Mouse (Mus musculus) adrenal gland, postnatal 14 days (tissue): ENCODE measurements around the gene Fcgrt. TPM values are rescaled to one million over a fixed set of nuclear protein-coding genes. Genes with fewer than 3 reads are reported as not detected.
A peak's percentile ranks its signal among the peaks of the same experiment; 100 is the strongest.

Source experiments
- DNase-seq: peaks from one replicate; pipeline ENCODE4 v3.0.0; 2021; ENCODE audit warnings: mixed read lengths
- microRNA-seq, 2 experiments: library from miRNA; unstranded; fragments of <30 nt; microRNA quantifications; one replicate each; pipeline ENCODE4 v1.2.0; 2021
- total RNA-seq: library from RNA; stranded (reverse); gene quantifications from 2 replicates; pipeline ENCODE4 v1.2.3, GENCODE M21; 2021

Fcgrt gene
- total RNA-seq, 1 experiment from 2014 or later = 138 TPM

GRCm38 (mm10) chr7:45056329-45056971, 47.2 kb downstream of the Fcgrt start:
- DNase-seq = no peak

DNA sequence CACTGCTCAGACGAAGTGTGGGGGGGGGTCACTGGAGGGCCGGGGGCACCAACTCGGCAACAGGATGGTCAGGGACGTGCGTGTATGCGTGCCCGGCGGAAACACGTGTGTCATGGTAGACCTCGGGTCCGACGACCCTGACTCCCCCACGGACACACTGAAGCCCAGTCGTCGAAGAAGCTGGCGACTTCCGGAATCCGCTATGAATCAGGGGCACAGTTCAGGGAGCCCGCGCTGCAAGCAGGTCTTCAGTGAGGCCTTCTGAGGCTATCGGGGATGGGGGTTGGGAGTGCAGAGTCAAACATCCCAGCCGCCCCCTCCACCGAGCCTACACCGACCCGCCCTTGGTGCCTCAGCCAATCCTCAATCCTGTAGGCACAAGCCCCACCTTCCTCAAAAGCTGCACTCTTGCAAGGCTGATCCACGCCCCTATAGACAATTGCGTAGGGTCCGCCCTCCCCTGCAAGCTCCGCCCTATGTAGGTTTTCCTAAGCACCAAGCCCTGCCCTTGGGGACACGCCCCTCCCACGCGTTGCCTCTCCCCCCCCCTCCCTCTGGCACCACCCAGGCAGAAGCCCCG, 49.6 kb downstream of the Fcgrt start:
- peak; percentile 97 for DNase-seq

- DNase-seq = peak; percentile 85
Observed at GRCm38 (mm10) chr7:45053117-45053930, 50.3 kb downstream of the Fcgrt start.

DNA sequence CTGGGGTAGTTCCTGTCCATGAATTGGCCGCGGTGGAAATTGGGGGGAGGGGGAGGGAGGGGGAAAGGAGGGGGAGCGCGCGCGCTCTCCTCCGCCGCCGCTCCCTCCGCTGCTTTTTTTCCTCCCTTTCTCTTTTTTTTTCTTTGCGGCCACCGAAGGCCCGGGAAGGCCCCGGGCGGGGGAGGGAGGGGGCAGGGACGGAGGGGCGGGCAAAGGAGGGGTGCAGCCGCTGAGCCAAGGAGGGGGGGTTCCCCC, 50.9 kb downstream of the Fcgrt start, which contains the start of gene Prr12:
Gene Prr12, minus strand, starts transcription at position 20 of the 255 bp plus-strand sequence.
- no peak for DNase-seq

DNA sequence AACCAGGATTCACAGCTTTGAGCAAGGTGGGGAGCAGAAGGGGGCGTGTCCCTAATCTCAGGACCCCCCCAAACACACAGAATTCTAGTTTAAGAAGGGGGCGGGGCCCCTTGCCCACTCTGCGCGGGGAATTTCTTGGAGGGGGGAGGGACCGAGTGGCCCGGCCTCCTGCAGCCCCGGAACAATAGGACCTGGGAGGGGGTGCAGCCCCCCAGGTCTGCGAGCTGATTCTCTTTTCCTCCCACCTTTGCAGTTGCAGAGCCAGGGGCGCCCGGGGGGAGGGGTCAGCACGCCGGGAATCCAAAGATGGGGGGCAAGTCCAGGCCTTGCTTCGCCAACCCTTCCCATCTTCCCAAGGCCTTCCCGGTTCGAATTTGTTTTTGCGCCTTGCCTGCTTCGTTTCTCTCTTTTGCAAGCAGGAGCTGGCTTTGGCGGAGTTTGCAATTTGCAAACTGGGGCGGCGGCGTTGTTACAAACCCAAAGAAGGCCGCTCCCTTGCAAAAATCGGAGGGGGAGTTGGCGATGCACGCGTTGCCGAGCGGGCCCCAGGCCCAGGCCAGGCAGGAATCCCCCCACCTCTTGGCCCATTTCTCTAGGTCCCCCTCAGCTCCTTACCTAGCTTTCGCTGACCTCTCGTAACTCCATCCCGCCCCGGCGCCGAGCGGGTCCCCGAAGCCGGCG, 51.3 kb downstream of the Fcgrt start:
- DNase-seq = peak; percentile 60

- no peak for DNase-seq
Observed at GRCm38 (mm10) chr7:45051601-45051974, 52.1 kb downstream of the Fcgrt start.

DNA sequence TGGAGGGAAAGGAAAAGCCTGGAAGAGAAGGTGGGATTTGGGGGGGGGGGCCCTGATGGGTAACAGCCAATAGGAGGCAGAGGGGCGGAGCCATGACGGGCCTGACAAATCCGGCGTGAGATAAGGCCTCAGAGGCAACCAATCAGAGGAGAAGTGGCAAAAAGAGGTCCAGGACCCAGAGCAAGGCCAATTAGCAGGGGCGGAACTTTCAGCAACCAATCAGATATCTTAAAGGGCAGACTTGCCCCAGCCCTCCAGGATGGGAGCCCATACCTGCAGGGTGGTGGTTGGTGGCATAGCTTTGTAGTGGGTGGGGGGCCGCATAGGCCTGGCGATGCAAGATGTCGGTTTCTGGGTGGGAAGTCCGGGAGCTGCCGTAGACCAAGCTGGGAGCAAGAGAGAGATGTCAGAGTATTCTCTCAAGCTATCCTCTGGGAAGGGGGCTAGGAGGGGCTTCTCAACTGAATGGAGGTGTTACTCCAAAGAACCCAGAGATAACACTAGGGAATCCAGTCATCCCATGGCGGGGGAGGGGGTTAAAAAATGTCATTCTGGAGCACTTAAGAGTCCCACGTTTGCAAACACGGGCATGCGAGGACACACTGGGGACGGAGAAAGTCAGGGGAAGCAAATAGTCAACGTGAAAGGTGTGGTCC, 52.6 kb downstream of the Fcgrt start:
- DNase-seq = peak; percentile 91

GRCm38 (mm10) chr7:45048923-45049657, 54.6 kb downstream of the Fcgrt start:
- DNase-seq = no peak

DNA sequence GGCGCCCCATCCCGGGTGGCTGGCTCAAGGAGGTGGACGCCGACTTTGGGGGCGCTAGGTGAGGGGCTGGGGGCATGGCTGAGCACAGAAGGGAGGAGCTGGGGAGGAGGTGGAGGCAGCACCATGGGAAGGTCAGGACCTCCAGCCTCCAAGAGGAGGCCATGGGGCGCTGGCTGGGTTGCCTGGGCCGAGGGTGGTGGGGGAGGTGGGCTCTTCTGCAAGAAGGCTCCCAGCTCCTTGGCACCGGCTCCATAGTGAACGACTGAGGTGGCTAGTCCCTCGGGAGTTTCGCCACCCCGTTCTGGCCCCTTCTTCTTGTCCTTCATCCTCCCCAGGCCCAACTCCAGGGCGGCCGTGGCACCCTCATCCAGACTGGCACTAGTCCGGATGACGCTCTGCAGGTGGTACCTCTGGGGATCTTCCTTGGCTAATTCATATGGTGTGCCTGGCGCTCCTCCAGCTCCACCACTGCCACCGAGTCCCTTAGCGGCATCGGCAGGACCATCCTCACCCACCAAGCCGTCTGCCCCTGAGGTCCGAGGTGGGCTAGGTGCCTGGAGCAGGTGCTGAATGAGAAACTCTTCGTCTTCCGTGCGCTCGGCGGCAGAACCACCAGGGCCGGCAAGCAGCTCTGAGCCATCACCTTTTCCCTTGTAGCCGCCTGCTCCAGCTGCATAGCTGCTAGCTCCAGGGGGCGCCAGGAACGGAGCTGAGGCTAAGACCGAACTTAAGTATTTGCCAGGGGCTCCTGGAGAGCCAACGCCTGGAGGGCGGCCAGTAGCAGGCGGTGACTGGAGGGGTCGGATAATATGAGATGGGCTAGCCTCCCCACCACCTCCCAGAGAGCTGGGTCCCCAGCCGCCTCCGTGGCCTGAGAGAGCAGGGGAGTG, 55.4 kb downstream of the Fcgrt start:
- no peak for DNase-seq

GRCm38 (mm10) chr7:45047491-45047890, 56.2 kb downstream of the Fcgrt start:
- DNase-seq = no peak

- DNase-seq = no peak
Observed at GRCm38 (mm10) chr7:45046853-45047350, 56.7 kb downstream of the Fcgrt start.

GRCm38 (mm10) chr7:45045741-45046140, 57.9 kb downstream of the Fcgrt start:
- no peak for DNase-seq

DNA sequence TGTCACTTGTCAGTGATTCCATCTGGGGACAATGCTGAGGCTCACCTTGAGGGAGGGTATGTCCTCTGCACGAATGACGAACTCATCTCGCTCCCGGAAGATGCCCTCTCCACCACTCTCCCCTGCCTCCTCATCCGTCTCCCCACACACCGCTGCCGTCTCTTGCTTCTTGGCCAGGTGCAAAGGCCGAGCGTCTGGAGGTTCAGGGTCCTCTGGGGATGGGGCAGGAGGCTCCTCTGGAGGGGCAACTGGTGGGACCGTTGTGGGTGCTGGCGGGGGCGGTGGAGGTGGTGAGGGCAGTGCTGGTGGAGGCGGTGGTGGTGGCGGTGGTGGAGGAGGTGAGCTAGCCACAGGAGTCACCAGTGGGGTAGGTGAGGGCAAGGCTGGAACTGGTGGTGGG, 60.3 kb downstream of the Fcgrt start:
- no peak for DNase-seq

Small RNAs within 50 kb of the gene (microRNA-seq; reads per million reads assigned to microRNA genes)
- gene Mir150 (695 to 827 reads per million in 2 experiments), gene Mir5121 (43.5 to 50.2 reads per million in 2 experiments)

Other genes with a start within 250 kb of the Fcgrt start
- gene Pnkp, start 246.7 kb downstream of the Fcgrt start, total RNA-seq = 35.2 and 45.1 TPM in 2 replicates
- gene Ptov1, start 234.1 kb downstream of the Fcgrt start, total RNA-seq = 239 and 241 TPM in 2 replicates
- 75.3 and 87.2 TPM in 2 replicates for gene Med25, start 211.1 kb downstream of the Fcgrt start, total RNA-seq
- 23.5 and 24.8 TPM in 2 replicates for gene Fuz, start 207.8 kb downstream of the Fcgrt start, total RNA-seq
- gene Ap2a1, start 174.4 kb downstream of the Fcgrt start, total RNA-seq = 81.2 and 83.2 TPM in 2 replicates
- not detected in 2 replicates for gene Tsks, start 160.6 kb downstream of the Fcgrt start, total RNA-seq
- gene Cpt1c, start 129.0 kb downstream of the Fcgrt start, total RNA-seq = 9.6 and 12.4 TPM in 2 replicates
- gene Prmt1, start 117.3 kb downstream of the Fcgrt start, total RNA-seq = 224 and 250 TPM in 2 replicates
- gene Irf3, start 106.2 kb downstream of the Fcgrt start, total RNA-seq = 95.1 and 108 TPM in 2 replicates
- gene Bcl2l12, start 105.1 kb downstream of the Fcgrt start, total RNA-seq = 16.1 and 16.6 TPM in 2 replicates
- 76.3 and 77.2 TPM in 2 replicates for gene Scaf1, start 87.5 kb downstream of the Fcgrt start, total RNA-seq
- 60.3 and 63.4 TPM in 2 replicates for gene Rras, start 85.9 kb downstream of the Fcgrt start, total RNA-seq
- 42.6 and 44.6 TPM in 2 replicates for gene Prr12, start 51.0 kb downstream of the Fcgrt start, total RNA-seq
- gene Nosip, start 41.4 kb downstream of the Fcgrt start, total RNA-seq = 41.6 and 47.5 TPM in 2 replicates
- gene Prrg2, start 41.2 kb downstream of the Fcgrt start, total RNA-seq = 16.0 and 16.3 TPM in 2 replicates
- 38.2 and 39.1 TPM in 2 replicates for gene Rcn3, start 11.6 kb downstream of the Fcgrt start, total RNA-seq
- 1,189 and 1,386 TPM in 2 replicates for gene Rps11, start 20.6 kb upstream of the Fcgrt start, total RNA-seq
- 1,693 and 2,079 TPM in 2 replicates for gene Rpl13a, start 24.9 kb upstream of the Fcgrt start, total RNA-seq
- gene Gm45713, start 32.4 kb upstream of the Fcgrt start, total RNA-seq = not detected in 2 replicates
- gene Flt3l, start 32.6 kb upstream of the Fcgrt start, total RNA-seq = 13.3 and 25.0 TPM in 2 replicates
- gene Pih1d1, start 50.5 kb upstream of the Fcgrt start, total RNA-seq = 55.6 and 58.5 TPM in 2 replicates
- gene Aldh16a1, start 50.7 kb upstream of the Fcgrt start, total RNA-seq = 59.8 and 59.9 TPM in 2 replicates
- gene Slc17a7, start 60.1 kb upstream of the Fcgrt start, total RNA-seq = 0.22 and 0.79 TPM in 2 replicates
- not detected in 2 replicates for gene Gfy, start 75.7 kb upstream of the Fcgrt start, total RNA-seq
- not detected in 2 replicates for gene Pth2, start 77.1 kb upstream of the Fcgrt start, total RNA-seq
- gene Ccdc155, start 101.0 kb upstream of the Fcgrt start, total RNA-seq = 0.22 and 0.23 TPM in 2 replicates
- gene Dkkl1, start 108.3 kb upstream of the Fcgrt start, total RNA-seq = 0.98 TPM in 1 of 2 replicates, not detected in the other
- 17.8 and 19.2 TPM in 2 replicates for gene Tead2, start 111.9 kb upstream of the Fcgrt start, total RNA-seq
- 7.3 and 40.7 TPM in 2 replicates for gene Cd37, start 135.3 kb upstream of the Fcgrt start, total RNA-seq
- gene Slc6a16, start 137.2 kb upstream of the Fcgrt start, total RNA-seq = not detected in 2 replicates
- gene Slc6a21, start 173.7 kb upstream of the Fcgrt start, total RNA-seq = not detected in 2 replicates
- 13.5 and 15.1 TPM in 2 replicates for gene Trpm4, start 229.9 kb upstream of the Fcgrt start, total RNA-seq
- gene Hrc, start 231.4 kb upstream of the Fcgrt start, total RNA-seq = 0.15 and 0.45 TPM in 2 replicates